Mouse (Mus musculus): ENCODE results near the gene Selplg.

DNA sequence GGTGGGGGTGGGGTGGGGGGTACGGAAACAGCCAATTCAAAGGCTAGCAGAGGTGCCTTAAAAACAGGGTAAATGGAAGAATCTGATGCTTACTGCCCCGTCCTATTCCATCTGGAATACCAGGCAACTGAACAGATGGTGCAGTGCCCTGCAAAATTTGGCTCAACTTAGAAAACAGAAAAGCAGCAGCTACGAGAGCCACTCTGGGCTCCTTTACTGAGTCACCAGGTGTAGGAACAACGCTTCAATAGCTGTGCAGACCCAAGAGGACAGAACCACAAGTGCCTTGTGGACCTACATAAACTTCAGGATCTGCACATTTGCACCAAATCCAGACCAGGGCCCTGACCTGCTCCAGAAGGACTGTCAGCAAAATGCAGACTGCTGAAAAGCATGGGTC lies 30.0 kb upstream of the Selplg start:
- TF ChIP-seq CTCF (IDR thresholded peaks at IDR 0.05; ENCODE audit: borderline replicate concordance, insufficient read depth, low read depth, low read length) (no peak), POLR2A (IDR thresholded peaks at IDR 0.05; ENCODE audit: borderline replicate concordance, insufficient read depth, low read length) (no peak)
